Comparison of ENCODE assay signal across 8 mouse cellular contexts in the genomic region with DNA sequence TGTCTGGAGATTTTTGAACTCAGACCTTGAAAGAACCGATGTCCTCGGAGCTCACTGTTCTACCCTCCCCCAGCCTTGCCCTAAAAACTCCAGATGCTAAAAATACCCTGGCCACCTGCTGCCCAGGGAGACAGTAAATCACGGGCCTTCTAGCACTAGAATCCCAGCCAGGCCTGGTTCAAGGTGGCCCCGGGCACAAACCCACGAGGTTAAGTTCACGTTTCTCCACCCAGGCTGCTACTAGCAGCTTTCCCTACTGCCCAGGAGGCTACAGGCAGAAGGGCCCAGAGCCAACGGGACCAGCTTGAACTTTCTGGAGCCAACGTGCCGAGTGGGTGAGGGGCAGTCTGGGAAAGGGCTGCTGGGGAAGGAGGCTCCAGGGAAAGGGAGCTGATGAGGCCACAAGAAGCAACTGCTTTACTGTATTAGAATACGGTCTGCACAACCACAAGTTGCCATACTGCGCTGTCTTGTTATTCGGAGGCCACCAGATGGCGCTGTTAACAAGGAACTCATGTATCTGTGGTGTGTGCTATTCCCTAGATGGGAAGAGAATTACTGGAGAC. TPM values are rescaled to one million over a fixed set of nuclear protein-coding genes. Genes with fewer than 3 reads are reported as not detected.
DNase-seq lines count a peak whose midpoint lies in the region; ATAC-seq and TF ChIP-seq lines count a peak whose summit lies in the region.

No protein-coding gene starts in this region.

- DNase-seq in MEL (ENCODE audit: low read depth, low spot score) = peak; percentile 89
- DNase-seq in cerebellum, adult 2 months = peak; percentile 84 to 86
- DNase-seq in hindbrain, embryonic 10.5 days (ENCODE audit: low spot score) = peak; percentile 82
- DNase-seq in layer of hippocampus, adult 9-10 months (ENCODE audit: low spot score) = peak; percentile 74
- DNase-seq in ovary, postnatal 14 days (ENCODE audit: low spot score) = peak; percentile 69
- DNase-seq in thymus, postnatal 14 days = peak; percentile 78

- H3K9ac ChIP-seq in MEL (ENCODE audit: control insufficient read depth, low read depth, low read length, poor library complexity, severe bottlenecking) = peak overlapping the region; percentile 60
- H3K9ac ChIP-seq in lung, embryonic 16.5 days (ENCODE audit: low read length) = peak overlapping the region; percentile 30; the same call in 1 of the 2 replicates

- peaks cover 0 to 3% of the 10 kb centered on the region in 2 experiments; a peak in 1 of 4 replicates for H3K36me3 ChIP-seq in MEL (ENCODE audit: control insufficient read depth in 1 of 2, insufficient read depth in 2 of 2, low read length in 2 of 2)
- no peaks in the 10 kb centered on the region for H3K36me3 ChIP-seq in hindbrain, embryonic 10.5 days
- no peaks in the 10 kb centered on the region for H3K36me3 ChIP-seq in lung, embryonic 16.5 days (ENCODE audit: control insufficient read depth, insufficient read depth, low read length)

- under 1% methylated on average over 13 of the region's 13 CpGs for WGBS in cerebellum, adult 2 months
- 30% methylated on average over 13 of the region's 13 CpGs for WGBS in hindbrain, embryonic 10.5 days
- 24% methylated on average over 13 of the region's 13 CpGs for WGBS in lung, embryonic 16.5 days

- no peak for TF ChIP-seq EP300 in MEL (IDR thresholded peaks at IDR 0.05; ENCODE audit: low read depth in 1 of 2, low read length in 2 of 2)

- TF ChIP-seq CTCF in MEL (IDR thresholded peaks at IDR 0.05 in 2 of 3, conservative IDR thresholded peaks at IDR 0.05 in 1 of 3; ENCODE audit: control insufficient read depth in 1 of 3, insufficient read depth in 1 of 3, low read depth in 2 of 3, low read length in 3 of 3, poor library complexity in 1 of 3, severe bottlenecking in 1 of 3) = peak; percentile 66 to 83 (median 71)
- peak; percentile 91 for TF ChIP-seq CTCF in cerebellum, adult 2 months (IDR thresholded peaks at IDR 0.05; ENCODE audit: borderline replicate concordance, insufficient read depth, low read depth, low read length)

- no peaks in the 10 kb centered on the region for H3K79me2 ChIP-seq in MEL (ENCODE audit: control insufficient read depth, insufficient read depth, low read length, poor library complexity)

- H3K9me3 ChIP-seq in MEL (replicated peaks; ENCODE audit: insufficient read depth, low read length) = no peaks in the 10 kb centered on the region
- no peaks in the 10 kb centered on the region for H3K9me3 ChIP-seq in hindbrain, embryonic 10.5 days
- H3K9me3 ChIP-seq in lung, embryonic 16.5 days (ENCODE audit: control insufficient read depth, low read length) = no peaks in the 10 kb centered on the region

- no peak overlapping the region for H3K27ac ChIP-seq in MEL (ENCODE audit: control insufficient read depth, low read depth, low read length)
- peak overlapping the region; percentile 47 for H3K27ac ChIP-seq in cerebellum, adult 2 months (ENCODE audit: insufficient read depth, low read length)
- H3K27ac ChIP-seq in hindbrain, embryonic 10.5 days = 0 out of 2 replicates have a peak overlapping the region, but pooled peaks have one; percentile 6
- H3K27ac ChIP-seq in lung, embryonic 16.5 days (ENCODE audit: low read length) = no peak overlapping the region

- H3K4me1 ChIP-seq in MEL (ENCODE audit: control insufficient read depth in 1 of 2, insufficient read depth in 2 of 2, low read length in 2 of 2) = peaks cover 0 to 6% of the 10 kb centered on the region in 2 experiments; a peak in 1 of 4 replicates
- H3K4me1 ChIP-seq in cerebellum, adult 2 months (ENCODE audit: control insufficient read depth, insufficient read depth, low read length) = peaks cover 15% of the 10 kb centered on the region
- H3K4me1 ChIP-seq in hindbrain, embryonic 10.5 days (replicated peaks) = peaks cover 19% of the 10 kb centered on the region
- H3K4me1 ChIP-seq in lung, embryonic 16.5 days (replicated peaks; ENCODE audit: control insufficient read depth, insufficient read depth, low read length) = peaks cover 7% of the 10 kb centered on the region; the same call in 1 of the 2 replicates

- ATAC-seq in frontal cortex, adult (ENCODE audit: low TSS enrichment) = peak; percentile 55
- peak; percentile 83 for ATAC-seq in lung, embryonic 16.5 days (ENCODE audit: low read depth)

- no peaks in the 10 kb centered on the region for H3K27me3 ChIP-seq in MEL (ENCODE audit: control insufficient read depth in 1 of 2, insufficient read depth in 2 of 2, low read length in 2 of 2)
- no peaks in the 10 kb centered on the region for H3K27me3 ChIP-seq in cerebellum, adult 2 months (ENCODE audit: control insufficient read depth, insufficient read depth, low read length)
- no peaks in the 10 kb centered on the region for H3K27me3 ChIP-seq in hindbrain, embryonic 10.5 days (ENCODE audit: insufficient read depth, poor library complexity, severe bottlenecking)
- H3K27me3 ChIP-seq in lung, embryonic 16.5 days (ENCODE audit: control insufficient read depth, insufficient read depth, low read depth, low read length) = no peaks in the 10 kb centered on the region

- H3K4me3 ChIP-seq in MEL (ENCODE audit: control insufficient read depth in 1 of 2, insufficient read depth in 1 of 2, low read depth in 2 of 2, low read length in 2 of 2) = peak overlapping the region; percentile 20 to 39; a peak in 2 of 4 replicates
- H3K4me3 ChIP-seq in cerebellum, adult 2 months (replicated peaks; ENCODE audit: insufficient read depth, low read depth, low read length) = peak overlapping the region; percentile 24
- no peak overlapping the region for H3K4me3 ChIP-seq in hindbrain, embryonic 10.5 days
- no peak overlapping the region for H3K4me3 ChIP-seq in lung, embryonic 16.5 days (ENCODE audit: low read length)

- 0 out of 2 replicates have a peak overlapping the region, but pooled peaks have one; percentile 1 for H3K4me2 ChIP-seq in lung, embryonic 16.5 days (ENCODE audit: low read depth, low read length)

- peak; percentile 79 for TF ChIP-seq RAD21 in MEL (IDR thresholded peaks at IDR 0.05; ENCODE audit: low read depth, low read length)

- no peak for TF ChIP-seq POLR2A in MEL (IDR thresholded peaks at IDR 0.05; ENCODE audit: control insufficient read depth in 1 of 2, insufficient read depth in 1 of 2, low read depth in 1 of 2, low read length in 2 of 2, poor library complexity in 1 of 2)
- no peak for TF ChIP-seq POLR2A in cerebellum, adult 2 months (IDR thresholded peaks at IDR 0.05; ENCODE audit: borderline replicate concordance, insufficient read depth, low read length)

TF ChIP-seq in MEL, 35 proteins besides CTCF, POLR2A, EP300 and RAD21:
- TF ChIP-seq SMC3 (IDR thresholded peaks at IDR 0.05; ENCODE audit: low read depth, low read length) = peak; percentile 87
- no peak for TF ChIP-seq MAX (IDR thresholded peaks at IDR 0.05; ENCODE audit: low read length)
- no peak for TF ChIP-seq E2F4 (IDR thresholded peaks at IDR 0.05; ENCODE audit: borderline replicate concordance, low read depth, low read length)
- no peak for TF ChIP-seq MAZ (IDR thresholded peaks at IDR 0.05; ENCODE audit: low read depth, low read length)
- TF ChIP-seq MXI1 (IDR thresholded peaks at IDR 0.05; ENCODE audit: low read depth, low read length) = peak; percentile 22; the same call in 1 of the 2 replicates
- no peak for TF ChIP-seq POLR2AphosphoS2 (IDR thresholded peaks at IDR 0.05; ENCODE audit: low read length)
- no peak for TF ChIP-seq ETS1 (IDR thresholded peaks at IDR 0.05; ENCODE audit: low read depth, low read length)
- TF ChIP-seq ZC3H11A (IDR thresholded peaks at IDR 0.05; ENCODE audit: low read depth, low read length) = peak; percentile 80
- TF ChIP-seq SIN3A (IDR thresholded peaks at IDR 0.05; ENCODE audit: low read length) = 0 out of 2 replicates have a peak, but pooled peaks have one; percentile 36
TF ChIP-seq in MEL: peak in this region for 4.

RNA-seq across cellular contexts. Expression of a gene that starts 21.5 kb away (rescaled TPM):
- total RNA-seq in MEL (2012; rRNA removed) = 0.12 and 0.16 TPM in 2 replicates
- under 1 TPM in 1 of 2 experiments, not detected in 1; 0.68 TPM for polyA plus RNA-seq in MEL (2012; ENCODE audit: insufficient read depth in 1 of 2, insufficient read length in 2 of 2, low read depth in 1 of 2, low replicate concordance in 2 of 2, missing spikeins in 1 of 2)
- polyA plus RNA-seq in cerebellum, adult 2 months (2012; rRNA removed) = 0.74 and 0.75 TPM in 2 replicates
- polyA plus RNA-seq in hindbrain, embryonic 10.5 days (2016; fragmentation: Nextera tagmentation; extraction: Ambion mirVana) = 0.35 and 0.67 TPM in 2 replicates
- 1.2 and 2.0 TPM in 2 replicates for polyA plus RNA-seq in lung, embryonic 16.5 days (2015; fragmentation: Nextera tagmentation; extraction: Ambion mirVana)

RNA-seq across cellular contexts. Expression of a gene that starts 29.2 kb away (rescaled TPM):
- 1.0 and 1.2 TPM in 2 replicates for total RNA-seq in MEL (2012; rRNA removed)
- 10 to 100 TPM in 1 of 2 experiments, 1 to 10 TPM in 1; 3.4 to 14.3 TPM for polyA plus RNA-seq in MEL (2012; ENCODE audit: insufficient read depth in 1 of 2, insufficient read length in 2 of 2, low read depth in 1 of 2, low replicate concordance in 2 of 2, missing spikeins in 1 of 2)
- polyA plus RNA-seq in cerebellum, adult 2 months (2012; rRNA removed) = 5.1 and 5.5 TPM in 2 replicates
- 10.4 and 11.3 TPM in 2 replicates for polyA plus RNA-seq in hindbrain, embryonic 10.5 days (2016; fragmentation: Nextera tagmentation; extraction: Ambion mirVana)
- 7.3 TPM in 2 replicates for polyA plus RNA-seq in lung, embryonic 16.5 days (2015; fragmentation: Nextera tagmentation; extraction: Ambion mirVana)

Comparison
In these comparisons a context has a peak if more than half of its experiments do, and no peak if none do; other contexts are left out.
1. H3K27ac ChIP-seq: peak in cerebellum, adult 2 months (single experiment) and hindbrain, embryonic 10.5 days (single experiment); none in MEL (single experiment) and lung, embryonic 16.5 days (single experiment).
2. H3K4me3 ChIP-seq: peak in MEL (2 of 2) and cerebellum, adult 2 months (single experiment); none in hindbrain, embryonic 10.5 days (single experiment) and lung, embryonic 16.5 days (single experiment).
3. Peak in every context shown above with its lines, with median percentiles within 50 percentile points of each other: DNase-seq.